Mouse (Mus musculus): ENCODE measurements around the gene Esr1. TPM values are rescaled to one million over a fixed set of nuclear protein-coding genes. Genes with fewer than 3 reads are reported as not detected.

The Esr1 gene
- polyA plus RNA-seq, 1 experiment from 2014 or later, result 0.24 TPM

DNA sequence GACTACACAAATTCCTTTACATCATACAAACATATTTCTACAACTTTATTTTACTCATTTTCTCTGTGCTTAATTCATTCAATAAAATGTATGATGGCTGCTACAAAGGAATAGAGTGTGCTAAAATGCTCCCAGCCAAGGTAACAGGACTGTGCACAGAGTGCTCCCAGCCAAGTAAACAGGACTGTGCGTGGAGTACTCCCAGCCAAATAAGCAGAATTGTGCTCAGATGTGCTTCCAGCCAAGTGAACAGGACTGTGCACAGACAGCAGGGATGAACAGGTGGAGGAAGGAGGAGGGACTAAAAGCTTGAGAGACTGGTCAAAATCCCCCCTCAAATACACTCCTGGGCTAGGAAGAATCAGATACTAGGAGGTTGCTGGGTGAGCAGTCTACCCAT lies 282.1 kb downstream of the Esr1 start:
- WGBS, result 53% methylated on average over 1 of the region's 1 CpGs
- H3K27me3 ChIP-seq (replicated peaks; ENCODE audit: control insufficient read depth, insufficient read depth, low read length), result no peaks in the 10 kb centered on the region
- H3K36me3 ChIP-seq (ENCODE audit: control insufficient read depth, insufficient read depth), result no peaks in the 10 kb centered on the region
- no peak overlapping the region for H3K9ac ChIP-seq (replicated peaks; ENCODE audit: low read depth, low read length)
- H3K4me3 ChIP-seq (replicated peaks; ENCODE audit: low read length), result no peak overlapping the region
- H3K9me3 ChIP-seq (ENCODE audit: control insufficient read depth, low read length), result no peaks in the 10 kb centered on the region
- H3K27ac ChIP-seq (ENCODE audit: low read length), result no peak overlapping the region
- no peak overlapping the region for H3K4me2 ChIP-seq (ENCODE audit: low read length)
- no peak for ATAC-seq
- no peaks in the 10 kb centered on the region for H3K4me1 ChIP-seq (replicated peaks; ENCODE audit: control insufficient read depth, insufficient read depth, low read length)

DNA sequence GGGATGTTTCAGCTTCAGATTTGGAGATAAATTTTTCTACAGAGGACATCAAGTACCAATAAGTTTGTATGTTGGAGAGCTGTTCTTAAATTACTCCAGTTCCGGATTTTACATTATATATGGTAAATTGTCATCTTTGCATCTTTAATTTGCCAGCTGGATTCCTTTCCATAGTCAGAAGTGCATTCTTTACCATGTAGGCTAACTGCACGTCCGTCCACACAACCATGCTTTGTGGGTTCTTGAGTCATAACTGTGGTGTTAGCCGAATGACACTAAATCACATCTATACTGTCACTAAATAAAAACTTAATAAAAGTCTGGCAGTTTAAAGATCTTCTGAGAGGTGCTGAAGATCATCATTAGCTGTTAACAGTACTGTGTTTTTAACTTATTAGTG lies 286.4 kb downstream of the Esr1 start:
- 71% methylated on average over 4 of the region's 4 CpGs for WGBS

DNA sequence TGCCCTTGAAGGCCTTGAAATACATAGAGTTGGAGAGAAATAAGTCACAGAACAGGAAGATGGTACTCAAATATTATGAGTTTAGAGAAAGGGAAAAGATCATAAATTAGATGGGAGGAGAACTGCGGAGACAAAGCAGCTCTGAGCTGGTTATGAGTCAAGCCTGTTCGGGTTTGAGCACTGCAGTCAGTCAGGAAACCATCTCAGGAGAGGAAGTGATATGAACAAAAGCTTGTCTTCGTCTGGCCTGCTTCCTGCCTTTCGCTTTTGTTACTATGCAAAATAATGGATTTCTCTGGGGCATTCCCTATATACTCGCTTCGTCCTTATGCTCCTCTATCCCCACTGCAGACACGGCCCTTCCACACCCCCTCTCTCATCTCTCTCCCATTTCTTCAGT lies 288.9 kb downstream of the Esr1 start:
- H3K27me3 ChIP-seq (replicated peaks; ENCODE audit: control insufficient read depth, insufficient read depth, low read length), result no peaks in the 10 kb centered on the region
- H3K4me1 ChIP-seq (replicated peaks; ENCODE audit: control insufficient read depth, insufficient read depth, low read length), result no peaks in the 10 kb centered on the region
- ATAC-seq, result no peak
- no peaks in the 10 kb centered on the region for H3K9me3 ChIP-seq (ENCODE audit: control insufficient read depth, low read length)
- no peak overlapping the region for H3K4me2 ChIP-seq (ENCODE audit: low read length)
- H3K4me3 ChIP-seq (replicated peaks; ENCODE audit: low read length), result no peak overlapping the region
- WGBS, result 85% methylated on average over 7 of the region's 7 CpGs
- no peak overlapping the region for H3K9ac ChIP-seq (replicated peaks; ENCODE audit: low read depth, low read length)
- no peaks in the 10 kb centered on the region for H3K36me3 ChIP-seq (ENCODE audit: control insufficient read depth, insufficient read depth)
- no peak overlapping the region for H3K27ac ChIP-seq (ENCODE audit: low read length)

More for the DNA sequence above, 286.4 kb downstream of the Esr1 start:
- Histone ChIP-seq H3K9me3 (ENCODE audit: control insufficient read depth, low read length) (no peaks in the 10 kb centered on the region), H3K9ac (replicated peaks; ENCODE audit: low read depth, low read length) (no peak overlapping the region), H3K27ac (ENCODE audit: low read length) (no peak overlapping the region), H3K4me2 (ENCODE audit: low read length) (no peak overlapping the region), H3K36me3 (ENCODE audit: control insufficient read depth, insufficient read depth) (no peaks in the 10 kb centered on the region), H3K4me1 (replicated peaks; ENCODE audit: control insufficient read depth, insufficient read depth, low read length) (no peaks in the 10 kb centered on the region), H3K27me3 (replicated peaks; ENCODE audit: control insufficient read depth, insufficient read depth, low read length) (no peaks in the 10 kb centered on the region), H3K4me3 (replicated peaks; ENCODE audit: low read length) (no peak overlapping the region)
- no peak for ATAC-seq

DNA sequence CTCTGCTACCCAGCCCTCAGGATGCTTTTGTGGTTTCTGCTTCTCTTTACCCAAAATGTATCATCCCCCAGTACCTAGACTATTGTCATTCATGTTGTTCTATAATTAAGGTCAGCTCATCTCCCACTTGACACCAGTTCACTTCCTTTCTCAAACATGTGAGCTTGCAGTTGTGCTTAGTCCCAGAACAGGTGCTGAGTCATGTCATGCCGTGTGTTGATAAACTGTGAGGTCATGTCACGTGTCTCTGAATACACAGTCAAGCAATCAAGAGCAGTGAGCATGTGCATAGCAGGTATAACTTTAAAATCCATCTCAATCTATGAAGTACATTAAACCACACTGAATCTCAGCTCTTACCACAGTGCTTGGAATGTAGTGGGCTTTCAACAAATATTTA lies 297.9 kb downstream of the Esr1 start:
- no peak overlapping the region for H3K27ac ChIP-seq (ENCODE audit: low read length)
- 89% methylated on average over 2 of the region's 2 CpGs for WGBS
- no peaks in the 10 kb centered on the region for H3K27me3 ChIP-seq (replicated peaks; ENCODE audit: control insufficient read depth, insufficient read depth, low read length)
- H3K9me3 ChIP-seq (ENCODE audit: control insufficient read depth, low read length), result no peaks in the 10 kb centered on the region
- no peaks in the 10 kb centered on the region for H3K4me1 ChIP-seq (replicated peaks; ENCODE audit: control insufficient read depth, insufficient read depth, low read length)
- H3K36me3 ChIP-seq (ENCODE audit: control insufficient read depth, insufficient read depth), result no peaks in the 10 kb centered on the region
- H3K4me3 ChIP-seq (replicated peaks; ENCODE audit: low read length), result no peak overlapping the region
- no peak overlapping the region for H3K9ac ChIP-seq (replicated peaks; ENCODE audit: low read depth, low read length)
- ATAC-seq, result no peak
- no peak overlapping the region for H3K4me2 ChIP-seq (ENCODE audit: low read length)

DNA sequence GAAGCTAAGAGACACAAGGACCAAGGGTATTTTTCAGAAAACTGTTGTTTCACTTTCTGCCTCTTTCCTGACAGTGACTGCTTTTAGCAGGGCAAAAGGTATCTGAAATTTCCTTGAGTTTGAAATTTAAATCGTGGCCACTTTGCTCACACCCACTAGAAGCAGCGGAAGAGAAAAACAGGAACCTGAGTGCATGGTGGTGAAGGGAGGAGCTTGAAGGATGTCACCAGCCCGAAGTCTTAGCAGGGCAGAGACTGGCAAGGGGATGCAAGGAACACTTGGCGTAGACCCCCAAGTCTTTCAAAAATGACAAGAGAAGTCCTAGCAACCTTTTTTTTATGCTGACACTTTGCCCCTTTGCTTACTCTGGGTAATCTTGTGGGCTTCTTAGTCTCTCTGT lies 299.1 kb downstream of the Esr1 start:
- 88% methylated on average over 4 of the region's 4 CpGs for WGBS
- no peaks in the 10 kb centered on the region for H3K9me3 ChIP-seq (ENCODE audit: control insufficient read depth, low read length)
- ATAC-seq, result no peak
- H3K4me1 ChIP-seq (replicated peaks; ENCODE audit: control insufficient read depth, insufficient read depth, low read length), result no peaks in the 10 kb centered on the region
- no peak overlapping the region for H3K4me3 ChIP-seq (replicated peaks; ENCODE audit: low read length)
- no peak overlapping the region for H3K9ac ChIP-seq (replicated peaks; ENCODE audit: low read depth, low read length)
- no peak overlapping the region for H3K27ac ChIP-seq (ENCODE audit: low read length)
- H3K36me3 ChIP-seq (ENCODE audit: control insufficient read depth, insufficient read depth), result no peaks in the 10 kb centered on the region
- no peaks in the 10 kb centered on the region for H3K27me3 ChIP-seq (replicated peaks; ENCODE audit: control insufficient read depth, insufficient read depth, low read length)
- no peak overlapping the region for H3K4me2 ChIP-seq (ENCODE audit: low read length)

DNA sequence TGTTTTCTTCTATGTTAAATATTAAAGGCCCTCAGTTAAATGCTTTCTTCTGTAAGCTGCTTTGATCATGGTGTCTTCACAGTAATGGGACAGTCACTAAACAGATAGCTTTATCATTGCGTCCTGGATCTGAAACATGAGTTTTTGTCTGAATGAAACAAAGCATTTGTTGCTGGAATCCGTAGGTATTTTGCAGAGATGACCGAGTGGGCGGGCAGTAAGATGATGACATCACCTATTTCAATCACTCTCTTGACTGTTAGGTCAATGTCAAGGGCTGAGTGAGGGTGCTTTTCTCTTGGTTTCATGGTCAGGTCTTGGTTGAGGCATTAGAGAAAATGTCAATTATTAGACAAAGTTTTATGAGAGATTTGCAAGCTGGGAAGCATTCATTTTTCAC lies 307.7 kb downstream of the Esr1 start:
- Histone ChIP-seq H3K9ac (replicated peaks; ENCODE audit: low read depth, low read length) (no peak overlapping the region), H3K27me3 (replicated peaks; ENCODE audit: control insufficient read depth, insufficient read depth, low read length) (no peaks in the 10 kb centered on the region), H3K4me2 (ENCODE audit: low read length) (no peak overlapping the region), H3K4me1 (replicated peaks; ENCODE audit: control insufficient read depth, insufficient read depth, low read length) (no peaks in the 10 kb centered on the region), H3K9me3 (ENCODE audit: control insufficient read depth, low read length) (no peaks in the 10 kb centered on the region), H3K27ac (ENCODE audit: low read length) (no peak overlapping the region), H3K36me3 (ENCODE audit: control insufficient read depth, insufficient read depth) (no peaks in the 10 kb centered on the region), H3K4me3 (replicated peaks; ENCODE audit: low read length) (no peak overlapping the region)
- ATAC-seq, result no peak
- 83% methylated on average over 4 of the region's 4 CpGs for WGBS

DNA sequence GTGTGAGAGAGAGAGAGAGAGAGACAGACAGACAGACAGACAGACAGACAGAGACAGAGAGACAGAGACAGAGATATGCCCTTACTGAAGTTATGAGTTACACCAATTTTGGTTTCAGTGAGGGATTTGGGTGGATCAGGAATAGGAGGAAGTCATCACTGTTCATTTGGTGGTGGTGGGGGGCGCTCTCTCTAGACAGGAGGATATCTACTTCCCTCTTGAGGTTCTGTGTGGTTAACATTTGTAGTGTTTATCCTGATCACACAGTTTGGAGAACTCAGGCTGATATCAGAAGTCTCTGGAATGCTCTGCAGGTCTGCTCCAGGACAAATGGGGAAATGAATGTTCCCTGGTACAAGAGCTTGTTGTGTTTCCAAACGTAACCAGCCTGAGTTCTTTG lies 312.2 kb downstream of the Esr1 start:
- H3K36me3 ChIP-seq (ENCODE audit: control insufficient read depth, insufficient read depth), result no peaks in the 10 kb centered on the region
- WGBS, result 80% methylated on average over 2 of the region's 2 CpGs
- H3K4me2 ChIP-seq (ENCODE audit: low read length), result no peak overlapping the region
- H3K9ac ChIP-seq (replicated peaks; ENCODE audit: low read depth, low read length), result no peak overlapping the region
- ATAC-seq, result no peak
- H3K4me3 ChIP-seq (replicated peaks; ENCODE audit: low read length), result no peak overlapping the region
- no peak overlapping the region for H3K27ac ChIP-seq (ENCODE audit: low read length)
- no peaks in the 10 kb centered on the region for H3K9me3 ChIP-seq (ENCODE audit: control insufficient read depth, low read length)
- no peaks in the 10 kb centered on the region for H3K4me1 ChIP-seq (replicated peaks; ENCODE audit: control insufficient read depth, insufficient read depth, low read length)
- H3K27me3 ChIP-seq (replicated peaks; ENCODE audit: control insufficient read depth, insufficient read depth, low read length), result no peaks in the 10 kb centered on the region

DNA sequence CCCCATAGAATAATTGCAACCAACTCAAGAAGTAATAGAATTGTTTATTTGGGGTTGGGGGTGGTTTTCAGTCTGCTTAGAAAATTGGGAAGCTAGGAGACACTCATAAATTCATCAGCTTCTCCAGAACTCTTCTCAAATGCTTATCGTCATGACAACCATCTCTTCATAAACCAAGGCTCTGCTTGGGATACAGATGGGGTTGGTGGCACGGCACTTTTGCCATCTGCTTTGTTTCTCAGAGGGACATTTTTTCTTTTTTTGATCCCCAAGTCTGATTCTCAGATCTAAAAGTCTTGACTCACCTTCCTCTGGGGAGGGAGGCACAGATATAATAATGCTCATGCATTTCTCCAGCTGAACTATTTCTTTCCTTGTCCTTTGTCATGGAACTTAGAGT lies 313.0 kb downstream of the Esr1 start:
- Histone ChIP-seq H3K4me2 (ENCODE audit: low read length) (no peak overlapping the region), H3K27ac (ENCODE audit: low read length) (no peak overlapping the region), H3K4me3 (replicated peaks; ENCODE audit: low read length) (no peak overlapping the region), H3K36me3 (ENCODE audit: control insufficient read depth, insufficient read depth) (no peaks in the 10 kb centered on the region), H3K9ac (replicated peaks; ENCODE audit: low read depth, low read length) (no peak overlapping the region), H3K4me1 (replicated peaks; ENCODE audit: control insufficient read depth, insufficient read depth, low read length) (no peaks in the 10 kb centered on the region), H3K9me3 (ENCODE audit: control insufficient read depth, low read length) (no peaks in the 10 kb centered on the region), H3K27me3 (replicated peaks; ENCODE audit: control insufficient read depth, insufficient read depth, low read length) (no peaks in the 10 kb centered on the region)
- WGBS, result 55% methylated on average over 2 of the region's 2 CpGs
- peak; percentile 78 for ATAC-seq

DNA sequence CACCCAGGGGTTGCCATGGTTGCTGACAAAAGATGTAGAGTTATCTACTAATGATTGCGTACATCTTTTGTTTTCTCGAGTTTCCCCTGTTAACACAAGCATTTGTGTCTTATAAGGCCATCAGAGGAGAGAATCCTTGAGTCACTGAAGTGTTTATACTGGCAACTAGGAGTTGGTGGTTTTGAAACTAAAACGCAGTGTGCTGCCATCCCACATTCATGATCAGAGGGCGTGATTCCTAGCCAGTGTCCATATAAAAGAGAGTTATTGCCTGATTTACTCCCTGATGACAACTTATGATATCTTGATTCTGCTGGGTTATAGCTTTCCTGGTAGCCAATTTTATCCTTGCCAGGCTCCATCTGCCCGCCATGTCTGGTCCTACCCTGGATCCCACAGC lies 331.8 kb downstream of the Esr1 start:
- Histone ChIP-seq H3K4me2 (ENCODE audit: low read length) (no peak overlapping the region), H3K27me3 (replicated peaks; ENCODE audit: control insufficient read depth, insufficient read depth, low read length) (no peaks in the 10 kb centered on the region), H3K9ac (replicated peaks; ENCODE audit: low read depth, low read length) (no peak overlapping the region), H3K27ac (ENCODE audit: low read length) (no peak overlapping the region), H3K36me3 (ENCODE audit: control insufficient read depth, insufficient read depth) (no peaks in the 10 kb centered on the region), H3K4me1 (replicated peaks; ENCODE audit: control insufficient read depth, insufficient read depth, low read length) (no peaks in the 10 kb centered on the region), H3K4me3 (replicated peaks; ENCODE audit: low read length) (no peak overlapping the region), H3K9me3 (ENCODE audit: control insufficient read depth, low read length) (no peaks in the 10 kb centered on the region)
- WGBS, result 78% methylated on average over 5 of the region's 5 CpGs
- no peak for ATAC-seq

DNA sequence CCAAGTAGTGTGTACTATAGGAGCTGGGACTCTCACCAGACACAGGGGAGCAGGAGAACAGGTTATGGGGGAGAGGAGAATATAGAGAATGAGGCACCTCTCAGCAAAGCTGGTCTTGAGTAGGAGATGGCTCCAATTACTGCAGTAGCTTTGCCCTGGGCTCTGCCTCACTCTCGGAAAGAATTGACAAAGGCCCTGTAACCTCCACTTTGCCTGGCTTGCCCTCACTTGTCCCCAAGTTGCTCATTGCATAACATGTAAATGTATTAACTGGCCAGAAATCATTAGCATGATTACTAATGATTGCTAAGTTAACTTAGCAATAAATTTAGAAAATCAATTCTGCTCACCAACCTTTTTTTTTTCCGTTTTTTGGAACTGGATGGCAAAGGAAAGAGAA lies 333.3 kb downstream of the Esr1 start:
- no peak for ATAC-seq
- Histone ChIP-seq H3K27me3 (replicated peaks; ENCODE audit: control insufficient read depth, insufficient read depth, low read length) (no peaks in the 10 kb centered on the region), H3K9ac (replicated peaks; ENCODE audit: low read depth, low read length) (no peak overlapping the region), H3K9me3 (ENCODE audit: control insufficient read depth, low read length) (no peaks in the 10 kb centered on the region), H3K4me1 (replicated peaks; ENCODE audit: control insufficient read depth, insufficient read depth, low read length) (no peaks in the 10 kb centered on the region), H3K27ac (ENCODE audit: low read length) (no peak overlapping the region), H3K4me2 (ENCODE audit: low read length) (no peak overlapping the region), H3K36me3 (ENCODE audit: control insufficient read depth, insufficient read depth) (no peaks in the 10 kb centered on the region), H3K4me3 (replicated peaks; ENCODE audit: low read length) (no peak overlapping the region)
- 74% methylated on average over 2 of the region's 2 CpGs for WGBS

Data from forebrain, embryonic 16.5 days (tissue).